Mouse (Mus musculus) ES-Bruce4 (cell line): Measurements from ENCODE around the gene Kcnj6. TPM values are rescaled to one million over a fixed set of nuclear protein-coding genes. Genes with fewer than 3 reads are reported as not detected.

Experiments
- H3K27ac ChIP-seq: 2 replicates; pipeline ENCODE4 v1.5.1; 2012; ENCODE audit warnings: low read length, inconsistent platforms; ENCODE audit not compliant: insufficient read depth
- H3K27me3 ChIP-seq: 2 replicates; pipeline ENCODE4 v1.6.1; 2012; ENCODE audit warnings: mild to moderate bottlenecking, low read length, inconsistent platforms; ENCODE audit not compliant: control insufficient read depth, poor library complexity, insufficient read depth, severe bottlenecking
- H3K36me3 ChIP-seq: 2 replicates; pipeline ENCODE4 v1.6.1; 2012; ENCODE audit warnings: inconsistent platforms, mild to moderate bottlenecking, low read length, moderate library complexity; ENCODE audit not compliant: control insufficient read depth, poor library complexity, insufficient read depth, severe bottlenecking
- H3K4me1 ChIP-seq: one replicate; pipeline ENCODE4 v1.8.1; 2011; ENCODE audit warnings: low read length; ENCODE audit not compliant: control insufficient read depth, insufficient read depth
- H3K4me3 ChIP-seq: 2 replicates; pipeline ENCODE4 v1.5.1; 2011; ENCODE audit warnings: low read depth, mild to moderate bottlenecking, low read length
- H3K9ac ChIP-seq: 2 replicates; pipeline ENCODE4 v1.6.1; 2012; ENCODE audit warnings: low read depth, mild to moderate bottlenecking, inconsistent platforms; ENCODE audit not compliant: poor library complexity, severe bottlenecking
- H3K9me3 ChIP-seq: replicated peaks from 2 replicates; pipeline ENCODE4 v1.6.1; 2012; ENCODE audit warnings: mild to moderate bottlenecking, low read length, inconsistent platforms; ENCODE audit not compliant: control insufficient read depth, poor library complexity, insufficient read depth, severe bottlenecking
- CTCF ChIP-seq: IDR thresholded peaks from one replicate; pipeline ENCODE4 v1.8.1; 2011; ENCODE audit warnings: low read depth, low read length
- EP300 ChIP-seq: IDR thresholded peaks from 2 replicates; pipeline ENCODE4 v1.6.1; 2011; ENCODE audit warnings: low read depth, low read length; ENCODE audit not compliant: insufficient read depth
- POLR2A ChIP-seq: IDR thresholded peaks from one replicate; pipeline ENCODE4 v1.8.1; 2011; ENCODE audit warnings: low read length; ENCODE audit not compliant: insufficient read depth
- polyA plus RNA-seq: library from polyadenylated mRNA; stranded (reverse); fragments of >200 nt; gene quantifications from 2 replicates; pipeline ENCODE4 v1.2.4, GENCODE M21; 2011; ENCODE audit warnings: low read depth; ENCODE audit not compliant: missing spikeins, insufficient read depth, insufficient read length

Kcnj6 gene
- polyA plus RNA-seq, 1 experiment, result not detected

- no peaks in the 10 kb centered on the region for H3K4me1 ChIP-seq
- no peak overlapping the region for H3K9ac ChIP-seq
- no peak overlapping the region for H3K27ac ChIP-seq
- H3K9me3 ChIP-seq, result no peaks in the 10 kb centered on the region
- TF ChIP-seq EP300 (no peak), CTCF (no peak), POLR2A (no peak)
- H3K36me3 ChIP-seq, result no peaks in the 10 kb centered on the region
- H3K27me3 ChIP-seq, result no peaks in the 10 kb centered on the region
- H3K4me3 ChIP-seq, result no peak overlapping the region
Measured at GRCm38 (mm10) chr16:94793041-94793440, 204.5 kb downstream of the Kcnj6 start.

- Histone ChIP-seq H3K36me3 (no peaks in the 10 kb centered on the region), H3K9me3 (no peaks in the 10 kb centered on the region), H3K9ac (no peak overlapping the region), H3K4me3 (no peak overlapping the region), H3K27me3 (no peaks in the 10 kb centered on the region), H3K27ac (no peak overlapping the region), H3K4me1 (no peaks in the 10 kb centered on the region)
- TF ChIP-seq POLR2A (no peak), CTCF (peak; percentile 100), EP300 (0 out of 2 replicates have a peak, but pooled peaks have one; percentile 27)
Measured at GRCm38 (mm10) chr16:94789958-94790357, 207.5 kb downstream of the Kcnj6 start.

GRCm38 (mm10) chr16:94788716-94789115, 208.8 kb downstream of the Kcnj6 start:
- TF ChIP-seq POLR2A (no peak), CTCF (no peak), EP300 (no peak)
- H3K27ac ChIP-seq, result no peak overlapping the region
- no peaks in the 10 kb centered on the region for H3K4me1 ChIP-seq
- H3K27me3 ChIP-seq, result no peaks in the 10 kb centered on the region
- no peaks in the 10 kb centered on the region for H3K36me3 ChIP-seq
- no peak overlapping the region for H3K9ac ChIP-seq
- no peak overlapping the region for H3K4me3 ChIP-seq
- H3K9me3 ChIP-seq, result no peaks in the 10 kb centered on the region

- no peak overlapping the region for H3K9ac ChIP-seq
- no peaks in the 10 kb centered on the region for H3K36me3 ChIP-seq
Measured at GRCm38 (mm10) chr16:94788165-94788564, 209.3 kb downstream of the Kcnj6 start.

GRCm38 (mm10) chr16:94785873-94786272, 211.6 kb downstream of the Kcnj6 start:
- Histone ChIP-seq H3K4me1 (no peaks in the 10 kb centered on the region), H3K9ac (no peak overlapping the region), H3K9me3 (no peaks in the 10 kb centered on the region), H3K27me3 (no peaks in the 10 kb centered on the region), H3K27ac (no peak overlapping the region), H3K36me3 (no peaks in the 10 kb centered on the region), H3K4me3 (no peak overlapping the region)
- TF ChIP-seq POLR2A, result no peak
- TF ChIP-seq CTCF, result peak; percentile 36
- no peak for TF ChIP-seq EP300

More at GRCm38 (mm10) chr16:94788165-94788564, 209.3 kb downstream of the Kcnj6 start:
- Histone ChIP-seq H3K27me3 (no peaks in the 10 kb centered on the region), H3K27ac (no peak overlapping the region), H3K4me1 (no peaks in the 10 kb centered on the region), H3K4me3 (no peak overlapping the region), H3K9me3 (no peaks in the 10 kb centered on the region)
- TF ChIP-seq CTCF (peak; percentile 89), EP300 (no peak), POLR2A (no peak)

GRCm38 (mm10) chr16:94783696-94784095, 213.8 kb downstream of the Kcnj6 start:
- TF ChIP-seq CTCF (peak; percentile 75), EP300 (no peak)
- H3K27me3 ChIP-seq, result no peaks in the 10 kb centered on the region
- no peak overlapping the region for H3K9ac ChIP-seq
- H3K4me1 ChIP-seq, result no peaks in the 10 kb centered on the region
- no peak overlapping the region for H3K27ac ChIP-seq
- H3K4me3 ChIP-seq, result no peak overlapping the region
- H3K36me3 ChIP-seq, result no peaks in the 10 kb centered on the region
- H3K9me3 ChIP-seq, result no peaks in the 10 kb centered on the region
